Mouse (Mus musculus) hindbrain, embryonic 14.5 days (tissue): ENCODE measurements at regions not wholly inside any gene's neighbourhood (a gene's known extent, or its start where the extent isn't known, plus 50 kb on each side); places are given as distances from the start of the nearest gene placed in this dataset.

ENCODE experiments used
- ATAC-seq: fragments of 200-750 bp; cut with Nextera tagmentation; 2 replicates; pipeline ENCODE4 v1.8.0; 2017; ENCODE audit warnings: moderate number of reproducible peaks, mild to moderate bottlenecking, moderate TSS enrichment, moderate library complexity; ENCODE audit not compliant: low FRiP score
- DNase-seq: peaks from one replicate; pipeline ENCODE4 v3.0.0-alpha.2; 2015; ENCODE audit warnings: low spot score
- H3K27ac ChIP-seq: fragments of 300-500 bp; sonication (generic); 2 replicates; pipeline ENCODE4 v1.5.1; 2014; ENCODE audit warnings: mild to moderate bottlenecking, moderate library complexity
- H3K27me3 ChIP-seq: fragments of 300-500 bp; sonication (generic); 2 replicates; pipeline ENCODE4 v1.6.1; 2014; ENCODE audit warnings: mild to moderate bottlenecking, low read length, mixed read lengths; ENCODE audit not compliant: control insufficient read depth, insufficient read depth
- H3K36me3 ChIP-seq: fragments of 300-500 bp; sonication (generic); replicated peaks from 2 replicates; pipeline ENCODE4 v1.6.1; 2014; ENCODE audit not compliant: control insufficient read depth, insufficient read depth
- H3K4me1 ChIP-seq: fragments of 300-500 bp; sonication (generic); replicated peaks from 2 replicates; pipeline ENCODE4 v1.6.1; 2014; ENCODE audit warnings: antibody characterized with exemption, low read length, mixed read lengths; ENCODE audit not compliant: control insufficient read depth, insufficient read depth
- H3K4me2 ChIP-seq: fragments of 300-500 bp; sonication (generic); replicated peaks from 2 replicates; pipeline ENCODE4 v1.6.1; 2014; ENCODE audit warnings: mild to moderate bottlenecking, moderate library complexity
- H3K4me3 ChIP-seq: fragments of 300-500 bp; sonication (generic); replicated peaks from 2 replicates; pipeline ENCODE4 v1.5.1; 2014; ENCODE audit warnings: mild to moderate bottlenecking, low read length
- H3K9ac ChIP-seq: fragments of 300-500 bp; sonication (generic); 2 replicates; pipeline ENCODE4 v1.6.1; 2014
- H3K9me3 ChIP-seq: fragments of 300-500 bp; sonication (generic); 2 replicates; pipeline ENCODE4 v1.6.1; 2016; ENCODE audit warnings: low read length; ENCODE audit not compliant: control insufficient read depth
- WGBS: fragments of 180-500 bp; shearing (Covaris S2); extraction: QIAGEN DNeasy Blood & Tissue Kit; methylation state at CpG from one replicate; pipeline ENCODE4 v1.1.7; 2014; 5-methylcytosine and 5-hydroxymethylcytosine counted together

GRCm38 (mm10) chr6:100480525-100480924 lies 190.4 kb downstream of the Shq1 start:
- no peak overlapping the region for H3K4me3 ChIP-seq
- H3K36me3 ChIP-seq: no peaks in the 10 kb centered on the region
- H3K4me2 ChIP-seq: no peak overlapping the region
- DNase-seq (no peak), ATAC-seq (no peak)
- H3K9me3 ChIP-seq: peaks cover 9% of the 10 kb centered on the region
- no peak overlapping the region for H3K27ac ChIP-seq
- no peak overlapping the region for H3K9ac ChIP-seq
- no peaks in the 10 kb centered on the region; the same call in 1 of the 2 replicates for H3K4me1 ChIP-seq
- no peaks in the 10 kb centered on the region; the same call in 1 of the 2 replicates for H3K27me3 ChIP-seq
- 91% methylated on average over 3 of the region's 3 CpGs for WGBS

GRCm38 (mm10) chr6:100479881-100480280 lies 191.1 kb downstream of the Shq1 start:
- WGBS: 59% methylated on average over 6 of the region's 6 CpGs
- H3K9me3 ChIP-seq: peaks cover 2% of the 10 kb centered on the region
- no peak for ATAC-seq

GRCm38 (mm10) chr6:100479455-100479854 lies 191.5 kb downstream of the Shq1 start:
- no peaks in the 10 kb centered on the region; the same call in 1 of the 2 replicates for H3K27me3 ChIP-seq
- H3K4me1 ChIP-seq: no peaks in the 10 kb centered on the region; the same call in 1 of the 2 replicates
- no peak overlapping the region for H3K4me2 ChIP-seq
- WGBS: 93% methylated on average over 4 of the region's 4 CpGs
- H3K36me3 ChIP-seq: no peaks in the 10 kb centered on the region
- DNase-seq: no peak
- H3K9me3 ChIP-seq: no peaks in the 10 kb centered on the region
- no peak for ATAC-seq
- no peak overlapping the region for H3K4me3 ChIP-seq
- no peak overlapping the region for H3K9ac ChIP-seq
- no peak overlapping the region for H3K27ac ChIP-seq

More at GRCm38 (mm10) chr6:100479881-100480280, 191.1 kb downstream of the Shq1 start:
- Histone ChIP-seq H3K4me2 (no peak overlapping the region), H3K27ac (no peak overlapping the region), H3K36me3 (no peaks in the 10 kb centered on the region), H3K27me3 (no peaks in the 10 kb centered on the region; the same call in 1 of the 2 replicates), H3K4me3 (no peak overlapping the region), H3K4me1 (no peaks in the 10 kb centered on the region; the same call in 1 of the 2 replicates), H3K9ac (no peak overlapping the region)
- no peak for DNase-seq

- Histone ChIP-seq H3K9me3 (0 out of 2 replicates have a peak, but pooled peaks cover 5% of the 10 kb centered on the region), H3K9ac (no peak overlapping the region), H3K4me1 (no peaks in the 10 kb centered on the region), H3K27me3 (no peaks in the 10 kb centered on the region), H3K4me2 (no peak overlapping the region), H3K4me3 (no peak overlapping the region), H3K27ac (no peak overlapping the region), H3K36me3 (no peaks in the 10 kb centered on the region)
- WGBS: 88% methylated on average over 6 of the region's 6 CpGs
- no peak for DNase-seq
- ATAC-seq: no peak
Observed at GRCm38 (mm10) chr6:100476550-100477366, 189.5 kb upstream of the Rybp start.

- 49% methylated on average over 4 of the region's 4 CpGs for WGBS
Observed at GRCm38 (mm10) chr6:100475341-100475955, 188.2 kb upstream of the Rybp start.

GRCm38 (mm10) chr6:100474326-100474725 lies 187.0 kb upstream of the Rybp start:
- Histone ChIP-seq H3K4me3 (no peak overlapping the region), H3K9ac (no peak overlapping the region), H3K9me3 (0 out of 2 replicates have a peak, but pooled peaks cover 9% of the 10 kb centered on the region), H3K27ac (no peak overlapping the region), H3K4me1 (no peaks in the 10 kb centered on the region), H3K27me3 (no peaks in the 10 kb centered on the region), H3K36me3 (no peaks in the 10 kb centered on the region), H3K4me2 (no peak overlapping the region)
- no peak for ATAC-seq
- DNase-seq: no peak
- WGBS: 57% methylated on average over 9 of the region's 9 CpGs

More at GRCm38 (mm10) chr6:100475341-100475955, 188.2 kb upstream of the Rybp start:
- Histone ChIP-seq H3K4me3 (no peak overlapping the region), H3K27me3 (no peaks in the 10 kb centered on the region), H3K27ac (no peak overlapping the region), H3K9me3 (0 out of 2 replicates have a peak, but pooled peaks cover 9% of the 10 kb centered on the region), H3K4me2 (no peak overlapping the region), H3K9ac (no peak overlapping the region), H3K4me1 (no peaks in the 10 kb centered on the region), H3K36me3 (no peaks in the 10 kb centered on the region)
- no peak for ATAC-seq
- no peak for DNase-seq

GRCm38 (mm10) chr6:100470071-100470470 lies 182.8 kb upstream of the Rybp start:
- H3K9ac ChIP-seq: no peak overlapping the region
- no peaks in the 10 kb centered on the region for H3K36me3 ChIP-seq
- no peak overlapping the region for H3K27ac ChIP-seq
- no peak overlapping the region for H3K4me3 ChIP-seq
- 70% methylated on average over 2 of the region's 2 CpGs for WGBS
- H3K4me2 ChIP-seq: no peak overlapping the region
- 0 out of 2 replicates have a peak, but pooled peaks cover 9% of the 10 kb centered on the region for H3K9me3 ChIP-seq
- H3K4me1 ChIP-seq: no peaks in the 10 kb centered on the region
- H3K27me3 ChIP-seq: no peaks in the 10 kb centered on the region
- no peak for ATAC-seq
- DNase-seq: no peak

GRCm38 (mm10) chr6:100462757-100463156 lies 175.5 kb upstream of the Rybp start:
- WGBS: 80% methylated on average over 2 of the region's 2 CpGs
- H3K27me3 ChIP-seq: no peaks in the 10 kb centered on the region
- ATAC-seq (no peak), DNase-seq (no peak)
- no peak overlapping the region for H3K27ac ChIP-seq
- H3K4me2 ChIP-seq: no peak overlapping the region
- H3K36me3 ChIP-seq: no peaks in the 10 kb centered on the region
- 0 out of 2 replicates have a peak, but pooled peaks cover 7% of the 10 kb centered on the region for H3K9me3 ChIP-seq
- H3K4me1 ChIP-seq: no peaks in the 10 kb centered on the region
- no peak overlapping the region for H3K9ac ChIP-seq
- no peak overlapping the region for H3K4me3 ChIP-seq

GRCm38 (mm10) chr6:100453401-100453800 lies 166.1 kb upstream of the Rybp start:
- ATAC-seq: no peak
- Histone ChIP-seq H3K9ac (no peak overlapping the region), H3K4me3 (no peak overlapping the region), H3K9me3 (no peaks in the 10 kb centered on the region), H3K27ac (no peak overlapping the region), H3K27me3 (no peaks in the 10 kb centered on the region), H3K4me1 (no peaks in the 10 kb centered on the region), H3K36me3 (no peaks in the 10 kb centered on the region), H3K4me2 (no peak overlapping the region)
- no peak for DNase-seq
- WGBS: 92% methylated on average over 3 of the region's 3 CpGs
